Mouse (Mus musculus) kidney, embryonic 14.5 days (tissue): ENCODE results near the gene Ripor3. TPM values are rescaled to one million over a fixed set of nuclear protein-coding genes. Genes with fewer than 3 reads are reported as not detected.

ENCODE experiments used
- ATAC-seq: fragments of 200-750 bp; cut with Nextera tagmentation; 2 replicates; pipeline ENCODE4 v1.8.0; 2017; ENCODE audit warnings: moderate number of reproducible peaks, mild to moderate bottlenecking, moderate TSS enrichment, moderate library complexity; ENCODE audit not compliant: low FRiP score, low TSS enrichment
- H3K27ac ChIP-seq: fragments of 300-500 bp; sonication (generic); 2 replicates; pipeline ENCODE4 v1.5.1; 2014; ENCODE audit warnings: low read depth, mild to moderate bottlenecking, low read length, moderate library complexity, mixed read lengths
- H3K27me3 ChIP-seq: fragments of 300-500 bp; sonication (generic); 2 replicates; pipeline ENCODE4 v1.6.1; 2014; ENCODE audit warnings: mild to moderate bottlenecking, low read length; ENCODE audit not compliant: control insufficient read depth, insufficient read depth
- H3K36me3 ChIP-seq: fragments of 300-500 bp; sonication (generic); 2 replicates; pipeline ENCODE4 v1.6.1; 2014; ENCODE audit warnings: low read length, mixed read lengths; ENCODE audit not compliant: control insufficient read depth, insufficient read depth
- H3K4me1 ChIP-seq: fragments of 300-500 bp; sonication (generic); 2 replicates; pipeline ENCODE4 v1.6.1; 2014; ENCODE audit warnings: low read length, mixed read lengths; ENCODE audit not compliant: control insufficient read depth, insufficient read depth
- H3K4me2 ChIP-seq: fragments of 300-500 bp; sonication (generic); replicated peaks from 2 replicates; pipeline ENCODE4 v1.6.1; 2014; ENCODE audit warnings: low read depth, mild to moderate bottlenecking, low read length
- H3K4me3 ChIP-seq: fragments of 300-500 bp; sonication (generic); 2 replicates; pipeline ENCODE4 v1.5.1; 2014; ENCODE audit warnings: mild to moderate bottlenecking, low read length
- H3K9ac ChIP-seq: fragments of 300-500 bp; sonication (generic); 2 replicates; pipeline ENCODE4 v1.6.1; 2014; ENCODE audit warnings: low read depth, mild to moderate bottlenecking, low read length, moderate library complexity
- H3K9me3 ChIP-seq: fragments of 300-500 bp; sonication (generic); 2 replicates; pipeline ENCODE4 v1.6.1; 2016; ENCODE audit warnings: low read length; ENCODE audit not compliant: control insufficient read depth
- WGBS: fragments of 180-500 bp; shearing (Covaris S2); extraction: QIAGEN DNeasy Blood & Tissue Kit; methylation state at CpG from one replicate; pipeline ENCODE4 v1.1.7; 2014; 5-methylcytosine and 5-hydroxymethylcytosine counted together
- polyA plus RNA-seq: library from polyadenylated mRNA; unstranded; fragments of >200 nt; fragmentation: Nextera tagmentation; extraction: Ambion mirVana; gene quantifications from 2 replicates; pipeline ENCODE4 v1.2.1, GENCODE M21; 2014

Ripor3 gene
- polyA plus RNA-seq, 1 experiment from 2014 or later = 0.53 TPM

DNA sequence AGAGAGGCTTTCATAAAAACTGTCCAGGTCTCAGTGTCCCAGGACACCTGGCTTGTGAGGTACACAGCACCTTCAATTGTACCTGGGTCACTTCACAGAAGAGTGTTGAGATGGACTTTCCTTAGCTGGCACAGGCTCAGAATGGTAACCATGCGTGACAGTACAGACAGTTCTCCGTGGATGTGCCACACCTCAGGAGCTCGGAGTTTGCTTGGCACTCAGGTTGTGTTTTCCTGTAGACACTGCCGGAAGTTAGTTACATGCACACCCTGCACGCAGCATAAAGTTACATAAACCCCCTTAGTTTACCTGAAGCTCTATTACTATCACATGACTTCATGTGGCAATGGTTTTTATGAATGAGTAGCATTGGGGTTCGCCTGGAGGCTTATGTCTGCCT lies 59.7 kb downstream of the Ripor3 start:
- no peak for ATAC-seq
- Histone ChIP-seq H3K4me3 (no peak overlapping the region), H3K4me1 (peaks cover 3% of the 10 kb centered on the region; the same call in 1 of the 2 replicates), H3K27me3 (no peaks in the 10 kb centered on the region), H3K9me3 (no peaks in the 10 kb centered on the region), H3K9ac (no peak overlapping the region), H3K27ac (no peak overlapping the region), H3K4me2 (no peak overlapping the region), H3K36me3 (no peaks in the 10 kb centered on the region)
- WGBS = 82% methylated on average over 6 of the region's 6 CpGs

DNA sequence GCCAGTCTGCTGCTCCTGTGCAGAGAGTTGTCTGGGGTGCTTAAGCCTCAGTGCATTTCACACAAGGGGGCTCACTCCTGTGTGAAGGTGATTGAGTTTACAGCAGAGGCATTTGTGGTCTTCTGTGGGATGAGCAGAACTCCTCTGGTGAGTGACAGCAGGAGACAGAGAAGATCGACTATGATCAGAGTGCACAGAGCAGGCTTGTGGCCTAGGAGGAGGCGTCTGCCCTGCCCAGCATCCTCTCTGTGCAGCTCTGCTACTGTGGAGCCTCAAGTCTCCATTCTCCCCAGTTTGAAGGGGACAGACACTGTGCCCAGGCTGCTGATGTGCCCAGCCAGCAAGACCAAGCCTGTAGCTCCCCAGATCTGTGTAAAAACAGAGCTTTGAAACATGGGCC lies 60.6 kb downstream of the Ripor3 start:
- no peak overlapping the region for H3K9ac ChIP-seq
- H3K9me3 ChIP-seq = no peaks in the 10 kb centered on the region
- no peak overlapping the region for H3K4me3 ChIP-seq
- H3K4me1 ChIP-seq = peaks cover 3% of the 10 kb centered on the region; the same call in 1 of the 2 replicates
- no peaks in the 10 kb centered on the region for H3K27me3 ChIP-seq
- no peak for ATAC-seq
- WGBS = 88% methylated on average over 2 of the region's 2 CpGs
- no peaks in the 10 kb centered on the region for H3K36me3 ChIP-seq
- no peak overlapping the region for H3K4me2 ChIP-seq
- H3K27ac ChIP-seq = 0 out of 2 replicates have a peak overlapping the region, but pooled peaks have one; percentile 24

DNA sequence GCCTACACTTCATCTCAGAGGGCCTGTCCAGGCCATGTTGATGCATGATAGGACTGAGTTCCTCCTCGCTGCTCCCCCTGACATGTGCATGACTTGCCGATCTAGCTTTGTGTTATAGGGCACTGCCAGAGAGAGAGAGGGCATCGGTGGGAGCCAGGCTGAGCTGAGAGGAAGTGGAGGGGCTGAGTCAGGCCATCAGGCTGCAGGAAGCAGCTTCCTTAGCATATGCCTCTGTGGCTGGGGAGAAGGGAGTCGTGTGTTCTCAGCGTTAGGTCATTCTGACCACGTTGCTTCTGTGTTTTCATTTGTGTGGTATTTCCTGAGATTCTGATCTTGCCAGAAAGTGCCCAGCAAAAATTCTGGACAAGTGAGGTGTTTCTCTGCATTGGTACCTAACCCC lies 61.2 kb downstream of the Ripor3 start:
- H3K4me3 ChIP-seq = no peak overlapping the region
- H3K36me3 ChIP-seq = no peaks in the 10 kb centered on the region
- H3K27me3 ChIP-seq = no peaks in the 10 kb centered on the region
- ATAC-seq = no peak
- H3K27ac ChIP-seq = 0 out of 2 replicates have a peak overlapping the region, but pooled peaks have one; percentile 24
- H3K4me2 ChIP-seq = no peak overlapping the region
- peaks cover 3% of the 10 kb centered on the region; the same call in 1 of the 2 replicates for H3K4me1 ChIP-seq
- no peak overlapping the region for H3K9ac ChIP-seq
- 53% methylated on average over 6 of the region's 6 CpGs for WGBS
- no peaks in the 10 kb centered on the region for H3K9me3 ChIP-seq

DNA sequence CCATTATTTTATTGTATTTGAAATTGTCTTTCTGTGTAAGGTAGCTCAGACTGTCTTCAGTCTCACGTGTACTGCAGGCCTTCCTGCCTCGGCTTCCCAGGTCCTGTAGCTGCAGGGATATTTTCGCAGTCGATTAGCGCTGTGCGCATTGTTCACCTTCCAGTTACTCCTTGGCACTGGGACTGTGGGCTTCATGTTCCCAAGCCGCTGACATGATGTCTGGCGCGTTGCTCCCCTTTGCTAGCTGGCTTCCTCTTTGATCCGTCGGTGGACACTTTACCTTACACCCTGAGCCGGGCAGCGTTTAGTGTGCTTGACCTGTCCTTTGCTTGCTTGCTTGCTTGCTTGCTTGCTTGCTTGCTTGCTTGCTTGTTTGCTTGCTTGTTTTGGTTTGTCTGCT lies 61.9 kb downstream of the Ripor3 start:
- Histone ChIP-seq H3K36me3 (no peaks in the 10 kb centered on the region), H3K27me3 (no peaks in the 10 kb centered on the region), H3K9ac (0 out of 2 replicates have a peak overlapping the region, but pooled peaks have one; percentile 18), H3K4me3 (no peak overlapping the region), H3K4me2 (no peak overlapping the region), H3K4me1 (peaks cover 5% of the 10 kb centered on the region), H3K9me3 (no peaks in the 10 kb centered on the region), H3K27ac (0 out of 2 replicates have a peak overlapping the region, but pooled peaks have one; percentile 9)
- no peak for ATAC-seq
- 76% methylated on average over 13 of the region's 13 CpGs for WGBS

DNA sequence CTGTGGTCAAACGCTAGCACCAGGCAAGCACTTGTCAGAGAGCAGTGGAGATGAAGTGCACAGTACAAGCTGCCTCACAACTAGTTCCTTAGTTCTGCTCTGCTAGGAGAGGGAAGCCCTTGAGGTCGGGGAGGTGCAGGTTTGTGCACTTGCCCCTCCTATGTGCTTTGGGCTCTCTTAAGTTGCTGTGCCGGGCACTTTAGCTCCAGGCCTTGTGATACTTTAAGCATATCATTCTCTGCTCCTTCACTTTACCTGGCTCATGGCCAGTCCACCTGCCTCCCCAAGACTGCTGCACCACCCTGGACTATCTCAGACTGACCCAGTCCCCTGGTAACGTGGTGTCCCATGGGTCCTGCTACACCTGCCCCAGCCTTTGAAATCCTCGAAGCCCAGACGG lies 62.4 kb downstream of the Ripor3 start:
- Histone ChIP-seq H3K9me3 (no peaks in the 10 kb centered on the region), H3K9ac (0 out of 2 replicates have a peak overlapping the region, but pooled peaks have one; percentile 18), H3K4me3 (no peak overlapping the region), H3K4me1 (peaks cover 10% of the 10 kb centered on the region), H3K36me3 (no peaks in the 10 kb centered on the region), H3K27ac (0 out of 2 replicates have a peak overlapping the region, but pooled peaks have one; percentile 9), H3K27me3 (no peaks in the 10 kb centered on the region), H3K4me2 (no peak overlapping the region)
- 74% methylated on average over 6 of the region's 6 CpGs for WGBS
- ATAC-seq = no peak

DNA sequence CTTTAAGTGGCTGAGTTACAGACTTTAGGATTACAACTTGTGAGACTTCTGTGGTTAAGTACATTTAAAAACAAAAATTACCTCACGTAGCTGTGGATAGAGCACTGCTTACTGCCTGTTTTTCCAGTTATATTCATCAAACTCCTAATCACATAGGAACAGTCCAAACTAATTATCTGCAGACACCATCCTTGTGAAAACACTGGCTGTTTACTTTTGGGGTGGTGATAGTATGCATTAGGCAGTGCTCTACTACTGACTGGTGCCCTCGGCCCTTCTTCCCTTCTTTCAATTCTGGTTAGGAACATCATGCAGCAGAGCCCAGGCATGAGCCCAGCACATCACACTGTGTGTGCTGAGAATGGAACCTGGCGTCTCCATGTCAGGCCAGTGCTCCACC lies 63.2 kb downstream of the Ripor3 start:
- Histone ChIP-seq H3K4me3 (no peak overlapping the region), H3K4me1 (peaks cover 18% of the 10 kb centered on the region), H3K27me3 (no peaks in the 10 kb centered on the region), H3K27ac (no peak overlapping the region), H3K36me3 (no peaks in the 10 kb centered on the region), H3K9ac (no peak overlapping the region), H3K9me3 (no peaks in the 10 kb centered on the region), H3K4me2 (no peak overlapping the region)
- 81% methylated on average over 3 of the region's 3 CpGs for WGBS
- no peak for ATAC-seq

DNA sequence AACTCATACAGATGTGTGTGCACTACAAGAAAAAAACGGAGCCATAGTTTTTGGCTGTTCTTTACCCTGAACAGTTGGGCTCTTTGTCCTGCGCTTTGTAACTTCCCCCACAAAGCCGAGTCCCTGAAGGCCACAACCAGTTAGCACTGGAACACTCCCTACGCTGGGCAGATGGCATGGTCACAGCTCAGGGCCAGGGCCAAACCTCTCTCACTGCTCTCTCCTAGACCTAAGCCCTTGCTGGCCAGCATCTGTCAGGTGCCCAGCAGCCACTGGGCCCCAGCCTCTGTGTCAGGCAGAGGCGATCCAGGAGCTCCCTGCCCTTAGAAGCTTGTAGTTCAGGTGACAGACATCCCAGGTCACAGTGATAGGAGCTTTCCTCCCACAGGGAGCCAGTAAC lies 65.0 kb downstream of the Ripor3 start:
- 87% methylated on average over 5 of the region's 5 CpGs for WGBS
- no peak for ATAC-seq
- no peak overlapping the region for H3K27ac ChIP-seq

DNA sequence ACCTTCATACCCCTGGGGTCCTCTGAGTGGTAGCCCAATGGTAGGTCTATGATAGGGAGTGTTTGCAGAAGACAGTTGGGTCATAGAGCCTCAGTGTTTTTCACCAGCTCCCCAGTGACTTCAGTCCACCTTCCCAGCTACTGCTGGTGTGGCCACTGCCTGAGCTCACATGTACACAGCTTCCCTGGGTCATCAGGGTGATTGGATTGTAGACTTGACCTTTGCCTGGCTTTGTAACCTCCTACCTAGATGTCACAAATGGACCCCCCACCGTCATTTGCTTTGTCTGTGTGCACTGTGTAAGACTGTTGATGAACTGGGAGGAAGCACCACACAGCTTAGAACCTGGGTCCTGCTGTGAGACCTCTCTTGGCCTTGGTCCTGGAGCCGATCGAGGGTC lies 66.2 kb downstream of the Ripor3 start:
- no peak overlapping the region for H3K27ac ChIP-seq
- no peaks in the 10 kb centered on the region for H3K9me3 ChIP-seq
- H3K36me3 ChIP-seq = no peaks in the 10 kb centered on the region
- H3K4me3 ChIP-seq = no peak overlapping the region
- H3K9ac ChIP-seq = no peak overlapping the region
- no peaks in the 10 kb centered on the region for H3K27me3 ChIP-seq
- peaks cover 35% of the 10 kb centered on the region for H3K4me1 ChIP-seq
- 89% methylated on average over 3 of the region's 3 CpGs for WGBS
- H3K4me2 ChIP-seq = no peak overlapping the region
- ATAC-seq = no peak

More for the DNA sequence above, 65.0 kb downstream of the Ripor3 start:
- no peak overlapping the region for H3K4me2 ChIP-seq
- no peak overlapping the region for H3K4me3 ChIP-seq
- H3K27me3 ChIP-seq = no peaks in the 10 kb centered on the region
- no peaks in the 10 kb centered on the region for H3K9me3 ChIP-seq
- peaks cover 28% of the 10 kb centered on the region for H3K4me1 ChIP-seq
- no peak overlapping the region for H3K9ac ChIP-seq
- H3K36me3 ChIP-seq = no peaks in the 10 kb centered on the region

DNA sequence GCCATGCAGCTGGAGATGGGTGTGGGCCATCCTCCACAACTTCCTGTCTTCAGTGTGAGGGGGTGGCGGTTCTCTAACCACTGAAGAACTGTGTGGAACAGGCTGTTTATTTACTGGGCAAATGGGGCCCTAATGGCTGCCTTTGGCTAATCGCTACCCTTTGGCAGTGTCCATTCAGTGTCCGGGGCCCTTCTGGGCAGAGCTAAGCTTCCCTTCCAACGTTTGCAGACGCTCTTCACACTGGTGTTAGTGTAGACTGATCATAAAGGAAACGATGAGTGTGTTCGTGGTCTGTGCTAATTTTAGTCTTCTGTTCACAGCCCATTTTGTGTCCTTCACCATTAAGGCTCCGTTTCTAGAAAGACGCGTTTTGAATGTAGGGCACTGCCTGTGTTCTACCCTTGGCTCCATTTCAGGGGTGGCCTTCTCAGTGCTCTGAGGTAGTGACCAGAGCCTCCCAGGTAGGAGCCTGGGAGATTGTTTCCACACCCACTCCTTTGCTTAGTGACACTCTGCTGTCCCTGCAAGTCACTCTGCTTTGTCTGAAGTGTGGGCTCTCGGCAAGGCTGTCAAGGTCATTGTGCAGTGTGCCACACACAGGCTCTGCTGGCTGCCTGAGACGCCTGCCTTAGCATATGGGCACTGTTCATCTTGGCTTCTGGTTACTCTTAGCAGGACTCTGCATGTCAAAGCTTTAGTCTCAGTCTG lies 67.3 kb downstream of the Ripor3 start:
- H3K4me2 ChIP-seq = no peak overlapping the region
- H3K9me3 ChIP-seq = no peaks in the 10 kb centered on the region
- no peak overlapping the region for H3K4me3 ChIP-seq
- H3K27me3 ChIP-seq = no peaks in the 10 kb centered on the region
- H3K27ac ChIP-seq = no peak overlapping the region
- ATAC-seq = no peak
- WGBS = 46% methylated on average over 12 of the region's 12 CpGs
- H3K4me1 ChIP-seq = peaks cover 39% of the 10 kb centered on the region
- H3K36me3 ChIP-seq = no peaks in the 10 kb centered on the region; the same call in 1 of the 2 replicates
- no peak overlapping the region for H3K9ac ChIP-seq
